Mouse (Mus musculus) hindbrain, embryonic 14.5 days (tissue): ENCODE measurements around the gene Myo1d. TPM values are rescaled to one million over a fixed set of nuclear protein-coding genes. Genes with fewer than 3 reads are reported as not detected.

ENCODE experiments used
- polyA plus RNA-seq: library from polyadenylated mRNA; unstranded; fragments of >200 nt; fragmentation: Nextera tagmentation; extraction: Ambion mirVana; gene quantifications from 2 replicates; pipeline ENCODE4 v1.2.1, GENCODE M21; 2014

Gene Myo1d
- polyA plus RNA-seq, 1 experiment from 2014 or later, result 2.9 TPM

Other genes with a start within 250 kb of the Myo1d start
- 20.1 and 21.9 TPM in 2 replicates for gene Tmem98, start 30.1 kb upstream of the Myo1d start, polyA plus RNA-seq
- gene Spaca3, start 78.3 kb upstream of the Myo1d start, polyA plus RNA-seq, result not detected in 2 replicates